Mouse (Mus musculus) erythroblast, embryonic 14.5 days (primary cell): ENCODE data around the gene Limch1. TPM values are rescaled to one million over a fixed set of nuclear protein-coding genes. Genes with fewer than 3 reads are reported as not detected.

ENCODE experiments used
- H3K27me3 ChIP-seq: 2 replicates; pipeline ENCODE4 v1.6.1; 2012; ENCODE audit warnings: inconsistent platforms; ENCODE audit not compliant: control insufficient read depth
- H3K36me3 ChIP-seq: 2 replicates; pipeline ENCODE4 v1.6.1; 2012; ENCODE audit warnings: mild to moderate bottlenecking, inconsistent platforms; ENCODE audit not compliant: control insufficient read depth
- H3K4me1 ChIP-seq: 2 replicates; pipeline ENCODE4 v1.6.1; 2012; ENCODE audit warnings: inconsistent platforms; ENCODE audit not compliant: control insufficient read depth
- H3K4me3 ChIP-seq: replicated peaks from 2 replicates; pipeline ENCODE3; 2012; ENCODE audit warnings: moderate library complexity, mild to moderate bottlenecking, inconsistent platforms
- H3K9me3 ChIP-seq: 2 replicates; pipeline ENCODE4 v1.6.1; 2012; ENCODE audit warnings: low read length, inconsistent platforms, mixed read lengths; ENCODE audit not compliant: control insufficient read depth
- GATA1 ChIP-seq: IDR thresholded peaks from 2 replicates; pipeline ENCODE4 v1.6.1; 2012; ENCODE audit warnings: low read length, inconsistent platforms, mixed read lengths
- TAL1 ChIP-seq: IDR thresholded peaks from 3 replicates; pipeline ENCODE4 v1.6.1; 2012; ENCODE audit warnings: low read length, inconsistent platforms, mixed read lengths
- polyA plus RNA-seq: library from polyadenylated mRNA; stranded (reverse); fragments of >175 nt; gene quantifications from 2 replicates; pipeline ENCODE4 v1.2.3, GENCODE M21; 2012

The Limch1 gene
- polyA plus RNA-seq, 1 experiment: not detected

DNA sequence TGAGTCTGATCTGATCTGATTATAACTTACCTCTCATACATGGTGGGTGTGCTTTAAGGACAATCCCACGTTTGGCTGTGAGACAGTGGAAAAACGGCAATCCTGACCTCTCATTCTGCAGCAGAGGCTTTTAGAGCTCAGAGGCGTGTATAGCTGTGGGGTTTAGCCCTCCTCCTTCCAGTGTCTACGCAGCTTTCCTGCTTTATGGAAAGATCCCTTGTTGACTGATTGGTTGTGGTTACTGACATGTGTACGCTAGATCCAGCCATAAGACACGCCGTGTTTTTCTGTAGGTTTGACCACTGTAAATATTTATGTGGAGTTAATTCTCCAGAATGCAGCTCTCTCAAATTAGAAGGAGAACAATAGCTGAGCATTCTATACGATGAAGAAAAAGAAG is 81.2 kb downstream of the Limch1 start:
- Histone ChIP-seq H3K36me3 (no peaks in the 10 kb centered on the region), H3K4me1 (no peaks in the 10 kb centered on the region), H3K27me3 (no peaks in the 10 kb centered on the region), H3K9me3 (peaks cover 4% of the 10 kb centered on the region; the same call in 1 of the 2 replicates), H3K4me3 (no peak overlapping the region)
- no peak for TF ChIP-seq TAL1
- TF ChIP-seq GATA1: no peak

DNA sequence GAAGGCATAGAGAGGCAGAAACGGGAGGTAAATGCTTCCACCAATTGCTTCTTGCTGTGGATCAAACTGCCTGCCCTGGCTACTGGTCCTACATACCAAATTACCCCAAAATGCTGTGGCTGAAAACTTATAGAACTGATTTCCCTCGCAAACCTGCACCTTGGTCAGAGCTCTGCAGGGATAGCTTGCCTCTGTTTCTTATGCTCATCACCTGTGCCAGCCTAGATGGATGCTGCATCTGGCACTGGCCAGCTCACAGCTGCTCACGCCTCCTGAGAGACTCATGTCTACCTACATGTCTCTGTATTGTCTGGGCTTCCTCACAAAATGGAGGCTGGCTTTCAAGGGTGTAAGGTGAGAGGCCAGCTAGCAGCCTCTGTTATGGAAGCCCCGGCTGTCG is 83.9 kb downstream of the Limch1 start:
- Histone ChIP-seq H3K9me3 (0 out of 2 replicates have a peak, but pooled peaks cover 2% of the 10 kb centered on the region), H3K36me3 (no peaks in the 10 kb centered on the region), H3K4me3 (no peak overlapping the region), H3K27me3 (no peaks in the 10 kb centered on the region), H3K4me1 (no peaks in the 10 kb centered on the region)
- no peak for TF ChIP-seq GATA1

DNA sequence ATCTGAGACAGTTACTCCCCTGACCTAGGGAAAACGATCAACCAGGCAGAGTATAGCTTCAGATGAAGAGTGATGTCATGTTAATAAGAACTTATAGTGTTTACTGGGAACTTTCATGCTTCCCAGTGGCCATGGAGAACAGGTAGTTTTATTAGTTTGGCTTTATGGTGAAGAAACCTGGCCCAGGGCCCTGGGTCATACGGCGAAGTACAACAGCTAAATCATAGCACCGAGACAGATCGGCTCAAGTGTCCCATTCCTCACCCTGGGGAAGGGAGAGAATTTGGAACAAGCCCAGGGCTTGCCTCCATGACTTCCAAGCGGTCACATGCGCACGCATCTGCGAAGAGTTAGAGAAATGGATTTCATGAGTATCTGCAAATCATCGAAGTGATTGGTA is 84.6 kb downstream of the Limch1 start:
- H3K36me3 ChIP-seq: no peaks in the 10 kb centered on the region
- TF ChIP-seq GATA1 (no peak), TAL1 (no peak)
- H3K9me3 ChIP-seq: 0 out of 2 replicates have a peak, but pooled peaks cover 2% of the 10 kb centered on the region
- no peaks in the 10 kb centered on the region for H3K4me1 ChIP-seq
- no peaks in the 10 kb centered on the region for H3K27me3 ChIP-seq
- H3K4me3 ChIP-seq: no peak overlapping the region

DNA sequence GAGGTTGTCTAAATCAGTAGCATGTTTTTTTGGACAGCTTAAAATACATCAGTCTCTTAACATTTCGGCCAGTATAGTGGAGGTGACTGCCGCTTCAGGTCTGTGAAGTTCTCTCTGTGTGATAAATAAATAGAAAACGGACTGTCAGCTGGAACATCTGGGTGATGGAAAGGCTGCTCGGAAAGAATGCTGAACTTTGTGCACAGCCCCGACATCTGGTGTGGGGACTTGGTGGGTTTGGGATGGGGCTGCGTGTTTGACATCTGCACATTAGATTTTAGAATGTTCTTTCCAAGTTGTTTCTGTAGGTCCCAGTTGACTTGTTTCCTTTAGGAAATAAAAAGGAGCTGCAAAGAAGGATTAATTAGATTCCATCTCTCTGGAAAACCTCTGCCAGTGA is 89.1 kb downstream of the Limch1 start:
- Histone ChIP-seq H3K4me3 (no peak overlapping the region), H3K9me3 (0 out of 2 replicates have a peak, but pooled peaks cover 2% of the 10 kb centered on the region), H3K27me3 (no peaks in the 10 kb centered on the region), H3K4me1 (no peaks in the 10 kb centered on the region), H3K36me3 (no peaks in the 10 kb centered on the region)
- no peak for TF ChIP-seq GATA1
- TF ChIP-seq TAL1: no peak

DNA sequence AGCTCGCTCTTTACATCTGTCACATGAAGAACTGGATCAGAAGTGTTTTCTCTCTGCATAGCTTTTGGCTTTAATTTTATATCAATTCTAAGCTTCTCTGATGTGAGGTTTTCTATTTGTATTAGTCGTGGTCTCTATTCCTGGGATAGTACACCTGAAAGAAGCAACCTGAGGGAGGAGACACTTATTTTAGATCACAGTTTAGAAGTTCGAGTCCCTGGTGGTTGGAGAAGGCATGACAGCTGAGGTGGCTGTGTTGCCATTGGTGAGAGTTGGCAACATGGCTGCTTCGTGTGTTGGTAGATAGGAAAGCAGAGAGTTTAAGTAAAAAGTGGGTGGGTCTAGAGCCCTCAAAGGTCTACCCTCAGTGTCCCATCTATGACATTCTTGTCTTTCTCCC is 91.3 kb downstream of the Limch1 start:
- Histone ChIP-seq H3K4me3 (no peak overlapping the region), H3K9me3 (0 out of 2 replicates have a peak, but pooled peaks cover 2% of the 10 kb centered on the region), H3K27me3 (no peaks in the 10 kb centered on the region), H3K4me1 (no peaks in the 10 kb centered on the region), H3K36me3 (no peaks in the 10 kb centered on the region)
- TF ChIP-seq TAL1 (no peak), GATA1 (no peak)

DNA sequence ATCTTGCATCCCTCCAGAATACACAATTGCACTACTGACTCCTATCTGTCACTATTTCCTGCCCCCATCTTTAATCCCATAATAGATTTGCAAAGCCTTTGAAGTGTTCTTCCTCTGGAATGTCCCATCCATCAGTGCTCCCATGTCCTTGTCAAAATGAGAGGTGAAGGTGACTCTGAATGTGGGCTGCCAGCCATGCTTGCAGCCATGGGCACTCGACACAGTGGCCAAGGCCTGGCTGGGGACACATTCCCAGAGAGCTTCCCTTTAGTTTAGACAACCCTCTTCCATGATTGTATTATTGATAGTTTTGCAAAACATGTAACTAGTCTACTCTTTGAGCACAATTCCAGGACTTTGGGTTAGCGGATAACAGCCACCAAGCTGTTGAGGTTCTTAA is 96.3 kb downstream of the Limch1 start:
- no peak overlapping the region for H3K4me3 ChIP-seq
- H3K36me3 ChIP-seq: no peaks in the 10 kb centered on the region
- no peaks in the 10 kb centered on the region for H3K4me1 ChIP-seq
- no peaks in the 10 kb centered on the region for H3K27me3 ChIP-seq
- TF ChIP-seq TAL1 (no peak), GATA1 (no peak)
- peaks cover 13% of the 10 kb centered on the region for H3K9me3 ChIP-seq

DNA sequence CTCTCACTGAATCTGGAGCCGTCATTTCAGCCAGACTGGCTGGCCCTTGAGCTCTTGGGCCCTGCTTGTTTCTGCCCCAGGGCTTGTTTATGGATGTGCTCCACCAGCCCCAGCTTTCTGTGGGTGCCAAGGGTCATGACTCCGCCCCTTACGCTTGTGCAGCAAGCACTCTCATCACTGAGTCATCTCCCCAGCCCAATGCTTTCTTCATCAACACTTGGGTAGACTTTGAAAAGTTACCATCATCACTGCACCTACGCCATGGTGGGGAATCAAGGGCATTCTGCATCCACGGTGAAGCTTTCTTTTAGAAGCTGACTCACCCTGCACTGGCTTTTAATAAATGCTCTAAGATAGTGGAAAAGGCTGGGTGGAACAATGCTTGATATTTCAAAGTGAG is 97.1 kb downstream of the Limch1 start:
- Histone ChIP-seq H3K4me3 (no peak overlapping the region), H3K27me3 (no peaks in the 10 kb centered on the region), H3K4me1 (no peaks in the 10 kb centered on the region), H3K9me3 (peaks cover 13% of the 10 kb centered on the region), H3K36me3 (no peaks in the 10 kb centered on the region)
- no peak for TF ChIP-seq TAL1
- no peak for TF ChIP-seq GATA1

DNA sequence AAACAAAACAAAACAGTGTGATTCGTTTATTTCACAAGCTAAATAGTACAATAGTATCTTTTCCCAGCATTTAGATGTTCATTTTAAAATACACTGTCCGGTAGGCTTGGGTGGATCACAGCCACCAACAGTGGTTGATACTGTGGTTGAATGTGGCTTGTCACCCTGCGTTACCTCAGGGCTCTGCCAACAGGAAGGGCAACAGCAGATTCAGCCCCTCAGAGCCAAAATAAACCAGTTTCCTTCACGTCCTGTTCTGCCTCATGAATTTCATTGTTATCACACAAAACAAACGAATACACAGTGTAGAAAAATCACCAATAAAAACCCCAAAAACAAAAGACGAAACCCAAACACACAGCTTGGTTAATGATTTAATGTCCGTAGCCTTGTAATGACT is 102.5 kb downstream of the Limch1 start:
- peaks cover 9% of the 10 kb centered on the region for H3K9me3 ChIP-seq
- no peaks in the 10 kb centered on the region for H3K27me3 ChIP-seq
- no peaks in the 10 kb centered on the region for H3K36me3 ChIP-seq
- no peaks in the 10 kb centered on the region for H3K4me1 ChIP-seq
- TF ChIP-seq TAL1: no peak
- no peak for TF ChIP-seq GATA1
- no peak overlapping the region for H3K4me3 ChIP-seq

DNA sequence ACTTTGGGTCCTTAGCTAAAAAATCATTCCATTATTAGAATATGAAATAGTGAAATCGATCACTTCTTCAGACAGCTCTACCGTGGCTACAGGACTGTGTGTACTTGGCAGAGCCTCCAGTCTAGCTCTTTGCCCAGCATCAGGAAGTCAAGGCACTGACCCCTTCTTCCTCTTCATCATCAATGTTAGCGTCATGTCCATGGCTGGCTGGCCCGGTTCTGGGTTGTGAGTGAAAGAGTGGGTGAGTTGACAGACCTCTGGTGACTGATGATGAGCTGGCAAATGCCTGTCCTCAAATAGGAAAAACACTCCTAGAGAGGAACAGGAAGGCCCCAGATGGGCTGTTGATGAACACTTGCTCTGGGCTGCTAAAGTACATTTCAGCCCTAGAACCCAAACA is 103.5 kb downstream of the Limch1 start:
- peaks cover 9% of the 10 kb centered on the region for H3K9me3 ChIP-seq
- H3K36me3 ChIP-seq: no peaks in the 10 kb centered on the region
- H3K4me1 ChIP-seq: no peaks in the 10 kb centered on the region
- no peak overlapping the region for H3K4me3 ChIP-seq
- TF ChIP-seq TAL1: no peak
- no peak for TF ChIP-seq GATA1
- H3K27me3 ChIP-seq: no peaks in the 10 kb centered on the region

DNA sequence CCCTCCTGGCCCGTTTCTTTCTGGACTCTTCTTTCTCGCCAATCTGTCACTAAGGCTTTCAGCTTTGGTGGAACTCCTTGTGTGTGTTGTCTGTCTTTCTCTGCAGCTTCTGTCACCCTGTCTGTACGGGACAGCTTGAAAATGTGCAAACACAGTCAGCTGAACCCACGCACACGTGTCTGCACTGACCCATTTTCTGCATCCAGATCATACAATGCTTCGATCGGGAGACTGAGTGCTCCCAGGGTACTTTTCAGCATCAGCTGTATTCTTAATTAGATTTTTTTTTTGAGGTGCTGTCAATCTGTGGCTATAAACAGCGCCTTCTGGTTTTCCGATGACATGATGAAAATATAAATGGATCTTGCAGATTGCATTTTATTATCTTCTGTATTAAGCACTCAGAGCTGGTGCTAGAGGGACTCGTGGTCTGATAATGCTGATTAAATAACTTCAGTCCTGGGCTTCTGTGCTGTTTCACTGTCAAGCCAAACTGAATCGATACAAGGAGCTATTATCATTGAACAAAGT is 105.2 kb downstream of the Limch1 start:
- Histone ChIP-seq H3K27me3 (no peaks in the 10 kb centered on the region), H3K9me3 (no peaks in the 10 kb centered on the region; the same call in 1 of the 2 replicates), H3K4me3 (no peak overlapping the region), H3K4me1 (no peaks in the 10 kb centered on the region), H3K36me3 (no peaks in the 10 kb centered on the region)
- TF ChIP-seq GATA1: no peak
- TF ChIP-seq TAL1: no peak
